Mouse (Mus musculus) liver, embryonic 11.5 days (tissue): ENCODE measurements around the gene Oaz1. TPM values are rescaled to one million over a fixed set of nuclear protein-coding genes. Genes with fewer than 3 reads are reported as not detected.

Experiments
- ATAC-seq: fragments of 200-750 bp; cut with Nextera tagmentation; replicated peaks from 2 replicates; pipeline ENCODE4 v1.8.0; 2017; ENCODE audit warnings: moderate number of reproducible peaks, mild to moderate bottlenecking, moderate TSS enrichment, moderate library complexity; ENCODE audit not compliant: low FRiP score
- DNase-seq: peaks from one replicate; pipeline ENCODE4 v3.0.0-alpha.2; 2017; ENCODE audit warnings: low spot score
- H3K27ac ChIP-seq: fragments of 300-500 bp; sonication (generic); 2 replicates; pipeline ENCODE4 v1.5.1; 2014; ENCODE audit warnings: mild to moderate bottlenecking, low read depth, low read length, control low read depth
- H3K27me3 ChIP-seq: fragments of 300-500 bp; sonication (generic); replicated peaks from 2 replicates; pipeline ENCODE4 v1.6.1; 2014; ENCODE audit warnings: low read length, mixed read lengths; ENCODE audit not compliant: control insufficient read depth, insufficient read depth
- H3K36me3 ChIP-seq: fragments of 300-500 bp; sonication (generic); 2 replicates; pipeline ENCODE4 v1.6.1; 2014; ENCODE audit warnings: mild to moderate bottlenecking, low read length, moderate library complexity, mixed read lengths; ENCODE audit not compliant: control insufficient read depth, insufficient read depth
- H3K4me1 ChIP-seq: fragments of 300-500 bp; sonication (generic); replicated peaks from 2 replicates; pipeline ENCODE4 v1.6.1; 2014; ENCODE audit warnings: low read length, mixed read lengths; ENCODE audit not compliant: control insufficient read depth, insufficient read depth
- H3K4me2 ChIP-seq: fragments of 300-500 bp; sonication (generic); 2 replicates; pipeline ENCODE4 v1.6.1; 2014; ENCODE audit warnings: mild to moderate bottlenecking, control low read depth, moderate library complexity
- H3K4me3 ChIP-seq: fragments of 300-500 bp; sonication (generic); 2 replicates; pipeline ENCODE4 v1.5.1; 2014; ENCODE audit warnings: low read depth, low read length, control low read depth
- H3K9ac ChIP-seq: fragments of 300-500 bp; sonication (generic); 2 replicates; pipeline ENCODE4 v1.6.1; 2014; ENCODE audit warnings: low read depth, low read length, control low read depth
- H3K9me3 ChIP-seq: fragments of 300-500 bp; sonication (generic); 2 replicates; pipeline ENCODE4 v1.6.1; 2016; ENCODE audit warnings: low read length, inconsistent platforms, mixed read lengths; ENCODE audit not compliant: control insufficient read depth
- WGBS: fragments of 180-500 bp; shearing (Covaris S2); extraction: QIAGEN DNeasy Blood & Tissue Kit; methylation state at CpG from one replicate; pipeline ENCODE4 v1.1.7; 2014; 5-methylcytosine and 5-hydroxymethylcytosine counted together
- polyA plus RNA-seq: library from polyadenylated mRNA; unstranded; fragments of >200 nt; fragmentation: Nextera tagmentation; extraction: Ambion mirVana; gene quantifications from 2 replicates; pipeline ENCODE4 v1.2.1, GENCODE M21; 2014

The Oaz1 gene
- polyA plus RNA-seq, 1 experiment from 2014 or later, result 1,800 TPM

DNA sequence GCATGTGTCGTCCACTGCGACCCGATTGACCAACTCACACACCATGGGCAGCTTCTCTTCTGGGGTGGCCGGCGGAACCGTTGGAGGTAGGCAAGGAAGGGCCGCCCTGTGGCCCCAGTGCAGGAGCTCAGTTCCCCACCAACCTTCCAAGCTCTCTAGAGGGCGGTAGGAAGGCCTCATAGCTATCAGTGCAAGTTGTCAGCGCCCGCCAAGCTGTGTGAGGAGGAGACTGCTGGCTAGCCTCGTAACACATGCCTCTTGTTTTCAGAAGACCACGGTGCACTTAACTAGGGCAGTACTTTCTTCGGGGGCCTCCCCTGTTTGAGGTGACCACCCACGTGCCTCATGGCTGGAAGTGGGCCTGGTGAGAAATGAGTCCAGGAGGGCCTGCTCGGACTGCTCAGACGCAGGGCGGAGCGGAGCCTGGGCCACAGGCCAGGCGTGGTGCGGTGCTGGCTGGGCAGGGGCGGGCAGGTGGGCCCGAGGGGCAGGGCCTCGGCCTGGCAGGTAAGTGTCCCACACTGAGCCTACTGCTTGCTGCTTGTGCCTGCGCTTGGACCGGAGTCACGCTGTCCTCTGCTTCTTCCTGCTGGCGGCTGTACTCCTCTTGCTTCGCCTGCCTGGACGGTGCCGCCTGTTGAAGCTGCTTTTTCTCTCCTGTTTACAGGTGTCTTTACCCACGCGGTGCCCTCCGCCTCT lies 34.8 kb upstream of the Oaz1 start:
- DNase-seq (no peak), ATAC-seq (0 out of 2 replicates have a peak, but pooled peaks have one; percentile 16)
- WGBS, result 82% methylated on average over 33 of the region's 33 CpGs
- Histone ChIP-seq H3K27me3 (no peaks in the 10 kb centered on the region), H3K9me3 (no peaks in the 10 kb centered on the region), H3K4me2 (no peak overlapping the region), H3K27ac (no peak overlapping the region), H3K36me3 (peaks cover 77% of the 10 kb centered on the region), H3K4me3 (no peak overlapping the region), H3K4me1 (peaks cover 12% of the 10 kb centered on the region), H3K9ac (0 out of 2 replicates have a peak overlapping the region, but pooled peaks have one; percentile 14)

DNA sequence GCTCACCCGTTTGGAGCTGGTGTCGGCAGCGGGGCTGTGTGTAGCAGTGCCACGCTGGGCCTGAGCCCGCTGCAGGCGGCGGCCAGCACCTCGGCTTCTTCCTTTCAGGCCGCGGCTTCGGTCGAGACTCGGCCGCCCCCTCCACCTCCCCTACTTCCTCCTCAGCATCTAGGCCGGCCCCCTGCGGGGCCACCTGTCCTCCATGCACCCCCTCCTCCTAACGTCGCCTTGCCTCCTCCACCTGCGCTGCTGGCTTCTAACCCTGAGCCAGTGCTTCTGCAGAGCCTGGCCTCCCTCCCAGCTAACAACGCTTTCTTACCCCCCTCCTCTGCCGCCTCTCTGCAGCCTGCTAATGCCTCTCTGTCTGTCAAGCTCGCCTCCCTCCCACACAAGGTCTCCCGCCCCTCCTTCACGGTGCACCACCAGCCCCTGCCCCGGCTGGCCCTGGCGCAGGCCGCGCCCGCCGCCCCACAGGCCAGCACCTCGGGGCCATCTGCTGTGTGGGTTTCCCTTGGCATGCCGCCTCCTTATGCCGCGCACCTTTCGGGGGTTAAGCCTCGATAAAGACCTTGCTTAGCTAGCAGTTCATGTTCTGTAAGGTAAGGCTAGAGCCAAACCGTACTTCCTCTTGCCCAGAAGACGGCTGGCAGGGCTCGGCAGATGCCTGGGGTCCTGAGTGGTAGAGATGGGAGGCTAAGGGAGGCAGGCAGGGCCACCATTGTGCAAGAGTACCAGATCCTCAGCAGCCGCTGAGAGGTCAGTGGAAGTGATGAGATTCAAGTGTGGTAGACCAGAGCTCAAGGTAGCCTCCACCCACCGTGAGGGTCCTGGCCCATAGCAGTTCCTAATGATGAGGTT lies 34.1 kb upstream of the Oaz1 start:
- H3K9me3 ChIP-seq, result no peaks in the 10 kb centered on the region
- WGBS, result 65% methylated on average over 41 of the region's 41 CpGs
- H3K4me2 ChIP-seq, result no peak overlapping the region
- H3K27ac ChIP-seq, result peak overlapping the region; percentile 33; the same call in 1 of the 2 replicates
- no peaks in the 10 kb centered on the region for H3K27me3 ChIP-seq
- DNase-seq (no peak), ATAC-seq (no peak)
- H3K4me1 ChIP-seq, result peaks cover 17% of the 10 kb centered on the region
- H3K36me3 ChIP-seq, result peaks cover 71% of the 10 kb centered on the region
- H3K9ac ChIP-seq, result no peak overlapping the region
- no peak overlapping the region for H3K4me3 ChIP-seq

DNA sequence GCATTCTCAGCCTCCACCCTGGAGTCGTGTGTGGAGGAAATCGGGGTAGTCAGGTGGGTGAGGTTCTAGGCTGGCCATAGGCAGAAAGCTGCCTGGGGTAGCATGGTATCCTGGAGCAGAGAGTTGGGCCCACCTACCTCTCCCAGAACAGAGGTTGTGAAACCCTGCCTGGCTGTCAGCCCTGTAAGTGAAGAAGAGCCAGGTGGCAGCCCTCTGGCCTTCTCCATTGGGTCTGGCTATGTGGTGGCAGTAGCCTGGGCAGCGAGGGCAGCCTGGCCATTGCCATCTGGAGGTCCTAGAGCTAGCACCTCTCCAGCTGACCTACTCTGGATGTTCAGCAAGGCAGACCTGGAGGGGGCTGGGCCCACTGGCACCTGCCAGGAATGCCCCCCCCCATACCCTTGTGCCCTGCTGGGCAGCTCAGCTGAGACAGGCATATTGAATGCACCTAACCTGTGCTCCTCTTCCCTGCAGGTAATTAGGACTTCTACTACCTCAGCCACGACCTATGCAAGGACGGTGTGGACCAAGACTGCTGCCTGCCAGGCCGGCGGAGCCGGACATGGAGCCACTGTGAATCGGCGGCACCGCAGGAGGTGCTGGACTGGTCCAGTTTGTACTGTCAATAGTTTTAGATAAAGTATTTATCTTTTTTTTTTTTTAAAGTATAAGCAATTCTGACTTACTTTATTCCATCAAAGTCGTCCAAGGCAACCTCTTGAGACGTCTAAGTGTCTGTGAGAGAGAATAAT lies 33.2 kb upstream of the Oaz1 start:
- 90% methylated on average over 13 of the region's 13 CpGs for WGBS
- no peak for DNase-seq
- H3K27ac ChIP-seq, result no peak overlapping the region
- ATAC-seq, result no peak
- peaks cover 63% of the 10 kb centered on the region for H3K36me3 ChIP-seq
- H3K4me3 ChIP-seq, result no peak overlapping the region
- peaks cover 17% of the 10 kb centered on the region for H3K4me1 ChIP-seq
- H3K4me2 ChIP-seq, result no peak overlapping the region
- no peak overlapping the region for H3K9ac ChIP-seq
- no peaks in the 10 kb centered on the region for H3K27me3 ChIP-seq
- H3K9me3 ChIP-seq, result no peaks in the 10 kb centered on the region

- Histone ChIP-seq H3K4me1 (peaks cover 17% of the 10 kb centered on the region), H3K27ac (no peak overlapping the region), H3K9me3 (no peaks in the 10 kb centered on the region), H3K27me3 (no peaks in the 10 kb centered on the region), H3K4me3 (no peak overlapping the region), H3K4me2 (no peak overlapping the region), H3K36me3 (peaks cover 58% of the 10 kb centered on the region), H3K9ac (no peak overlapping the region)
- 86% methylated on average over 4 of the region's 4 CpGs for WGBS
- DNase-seq, result no peak
- no peak for ATAC-seq
Observed at GRCm38 (mm10) chr10:80793803-80794202, 32.7 kb upstream of the Oaz1 start.

- WGBS, result 87% methylated on average over 8 of the region's 8 CpGs
Observed at GRCm38 (mm10) chr10:80794750-80795149, 31.7 kb upstream of the Oaz1 start.

GRCm38 (mm10) chr10:80796307-80796848 lies 30.1 kb upstream of the Oaz1 start:
- Histone ChIP-seq H3K4me2 (peak overlapping the region; percentile 87), H3K4me3 (peak overlapping the region; percentile 89), H3K27ac (no peak overlapping the region), H3K27me3 (no peaks in the 10 kb centered on the region), H3K4me1 (peaks cover 19% of the 10 kb centered on the region), H3K9me3 (no peaks in the 10 kb centered on the region), H3K9ac (peak overlapping the region; percentile 98; the same call in 1 of the 2 replicates), H3K36me3 (peaks cover 44% of the 10 kb centered on the region)
- WGBS, result 84% methylated on average over 9 of the region's 9 CpGs
- ATAC-seq (no peak), DNase-seq (no peak)

More at GRCm38 (mm10) chr10:80794750-80795149, 31.7 kb upstream of the Oaz1 start:
- DNase-seq, result no peak
- H3K4me1 ChIP-seq, result peaks cover 19% of the 10 kb centered on the region
- no peak overlapping the region for H3K4me2 ChIP-seq
- H3K27ac ChIP-seq, result no peak overlapping the region
- ATAC-seq, result no peak
- no peaks in the 10 kb centered on the region for H3K9me3 ChIP-seq
- no peak overlapping the region for H3K9ac ChIP-seq
- H3K4me3 ChIP-seq, result no peak overlapping the region
- H3K27me3 ChIP-seq, result no peaks in the 10 kb centered on the region
- H3K36me3 ChIP-seq, result peaks cover 49% of the 10 kb centered on the region

- 3% methylated on average over 59 of the region's 59 CpGs for WGBS
- H3K27ac ChIP-seq, result peak overlapping the region; percentile 98
- H3K9me3 ChIP-seq, result no peaks in the 10 kb centered on the region
- no peaks in the 10 kb centered on the region for H3K27me3 ChIP-seq
- H3K36me3 ChIP-seq, result peaks cover 45% of the 10 kb centered on the region
- ATAC-seq, result peak; percentile 61
- H3K4me3 ChIP-seq, result peak overlapping the region; percentile 89
- H3K4me1 ChIP-seq, result peaks cover 19% of the 10 kb centered on the region
- H3K9ac ChIP-seq, result peak overlapping the region; percentile 98
- DNase-seq, result no peak
- peak overlapping the region; percentile 87 for H3K4me2 ChIP-seq
Observed at GRCm38 (mm10) chr10:80797186-80798149, 29.0 kb upstream of the Oaz1 start.
